Mouse (Mus musculus): ENCODE measurements around the gene Vps37c.

DNA sequence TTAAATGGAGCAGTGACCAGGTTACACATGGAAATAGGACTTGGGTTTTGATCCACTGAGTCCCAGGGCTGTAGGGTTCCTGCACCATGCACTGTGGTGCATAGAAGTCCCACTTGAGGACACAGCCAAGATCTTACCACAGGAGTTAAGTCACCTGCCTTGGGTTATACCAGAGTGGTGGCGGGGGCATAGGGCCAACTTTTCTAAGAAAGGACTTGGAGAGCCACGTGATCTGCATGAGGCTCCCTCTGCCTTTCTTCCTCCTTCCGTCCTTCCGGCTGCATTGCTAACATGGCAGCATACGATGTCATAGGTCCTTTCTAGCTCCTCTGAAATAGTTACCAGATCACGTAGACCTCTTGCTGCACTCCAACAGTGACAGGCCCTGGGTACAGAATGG, 26.9 kb downstream of the Vps37c start:
- TF ChIP-seq GATA1 (IDR thresholded peaks at IDR 0.05; ENCODE audit: borderline replicate concordance, low read length) (no peak), FLI1 (IDR thresholded peaks at IDR 0.05; ENCODE audit: low read length) (no peak)

All from megakaryocyte, embryonic 14.5 days (primary cell).